Comparison of ENCODE assay signal across 15 mouse cellular contexts in genomic region chr1:58289863-58290469, GRCm38 (mm10). TPM values are rescaled to one million over a fixed set of nuclear protein-coding genes. Genes with fewer than 3 reads are reported as not detected.
DNase-seq lines count a peak whose midpoint lies in the region; ATAC-seq and TF ChIP-seq lines count a peak whose summit lies in the region.
"Had no signal": no experiment of that assay in that cellular context is flagged by ENCODE, and none has a peak within 500 bp of the region (broad histone marks: within the 10 kb centered on the region; RNA-seq: fewer than 3 reads in every experiment).

No protein-coding gene starts in this region.

- no peaks in the 10 kb centered on the region for H3K9me3 ChIP-seq in embryonic facial prominence, embryonic 14.5 days (ENCODE audit: control insufficient read depth, low read length)
- H3K9me3 ChIP-seq in embryonic facial prominence, embryonic 10.5 days: no peaks in the 10 kb centered on the region
- H3K9me3 ChIP-seq in heart, embryonic 16.5 days (replicated peaks; ENCODE audit: control insufficient read depth, low read length): no peaks in the 10 kb centered on the region
- peaks cover 8% of the 10 kb centered on the region for H3K9me3 ChIP-seq in megakaryocyte, embryonic 14.5 days
- no peaks in the 10 kb centered on the region for H3K9me3 ChIP-seq in hindbrain, embryonic 13.5 days
- H3K9me3 ChIP-seq: hindbrain, embryonic 12.5 days; lung, embryonic 15.5 days; midbrain, embryonic 10.5 days had no signal

- H3K4me1 ChIP-seq in embryonic facial prominence, embryonic 14.5 days (ENCODE audit: control insufficient read depth, insufficient read depth, low read length): peaks cover 18% of the 10 kb centered on the region
- H3K4me1 ChIP-seq in embryonic facial prominence, embryonic 10.5 days: peaks cover 16% of the 10 kb centered on the region; the same call in 1 of the 2 replicates
- H3K4me1 ChIP-seq in heart, embryonic 16.5 days (ENCODE audit: control insufficient read depth, insufficient read depth, low read length): no peaks in the 10 kb centered on the region; the same call in 1 of the 2 replicates
- no peaks in the 10 kb centered on the region for H3K4me1 ChIP-seq in megakaryocyte, embryonic 14.5 days
- H3K4me1 ChIP-seq in hindbrain, embryonic 13.5 days (replicated peaks): no peaks in the 10 kb centered on the region; the same call in 1 of the 2 replicates
- H3K4me1 ChIP-seq: hindbrain, embryonic 12.5 days had no signal

- H3K27ac ChIP-seq in embryonic facial prominence, embryonic 14.5 days (replicated peaks; ENCODE audit: low read depth, low read length): no peak overlapping the region
- no peak overlapping the region for H3K27ac ChIP-seq in embryonic facial prominence, embryonic 10.5 days (replicated peaks)
- H3K27ac ChIP-seq in heart, embryonic 16.5 days (ENCODE audit: low read length): no peak overlapping the region
- H3K27ac ChIP-seq in hindbrain, embryonic 13.5 days: no peak overlapping the region
- H3K27ac ChIP-seq: hindbrain, embryonic 12.5 days; lung, embryonic 15.5 days; midbrain, embryonic 10.5 days had no signal

- no peak overlapping the region for H3ac ChIP-seq in myocyte (ENCODE audit: control insufficient read depth, insufficient read length)

- H3K4me2 ChIP-seq in embryonic facial prominence, embryonic 14.5 days (ENCODE audit: low read depth, low read length): no peak overlapping the region
- peak overlapping the region; percentile 22; the same call in 1 of the 2 replicates for H3K4me2 ChIP-seq in heart, embryonic 16.5 days (ENCODE audit: low read depth, low read length)
- H3K4me2 ChIP-seq in myocyte (ENCODE audit: low read depth): peak overlapping the region; percentile 55
- H3K4me2 ChIP-seq in hindbrain, embryonic 13.5 days: no peak overlapping the region
- H3K4me2 ChIP-seq: hindbrain, embryonic 12.5 days; lung, embryonic 15.5 days had no signal

- H3K36me3 ChIP-seq in embryonic facial prominence, embryonic 14.5 days (ENCODE audit: control insufficient read depth, insufficient read depth, low read length): no peaks in the 10 kb centered on the region
- no peaks in the 10 kb centered on the region for H3K36me3 ChIP-seq in embryonic facial prominence, embryonic 10.5 days (replicated peaks)
- no peaks in the 10 kb centered on the region for H3K36me3 ChIP-seq in heart, embryonic 16.5 days (ENCODE audit: control insufficient read depth, insufficient read depth)
- H3K36me3 ChIP-seq in megakaryocyte, embryonic 14.5 days (replicated peaks; ENCODE audit: low read length): no peaks in the 10 kb centered on the region
- H3K36me3 ChIP-seq in myocyte (ENCODE audit: control insufficient read depth, insufficient read depth): no peaks in the 10 kb centered on the region
- H3K36me3 ChIP-seq in hindbrain, embryonic 13.5 days: no peaks in the 10 kb centered on the region
- H3K36me3 ChIP-seq: hindbrain, embryonic 12.5 days; lung, embryonic 15.5 days; midbrain, embryonic 10.5 days had no signal

- H3K79me2 ChIP-seq in myocyte (ENCODE audit: control insufficient read depth, insufficient read depth): no peaks in the 10 kb centered on the region

- TF ChIP-seq POLR2A in myocyte (IDR thresholded peaks at IDR 0.05; ENCODE audit: insufficient read length, low read depth): no peak

- ATAC-seq in embryonic facial prominence, embryonic 14.5 days (ENCODE audit: low read depth): no peak
- no peak for ATAC-seq in heart, embryonic 16.5 days (replicated peaks; ENCODE audit: extremely low read depth, insufficient read depth, low FRiP score)
- ATAC-seq in megakaryocyte, adult 5-6 weeks (ENCODE audit: poor library complexity, severe bottlenecking): no peak
- no peak for ATAC-seq in hindbrain, embryonic 13.5 days (ENCODE audit: low FRiP score)

- intact Hi-C loops in heart, postnatal 25 days (cut with DNase I): loop anchor here (10.0 kb wide), 2 partner anchors 325 to 865 kb away; no protein-coding TSS in a partner anchor

- H3K4me3 ChIP-seq in embryonic facial prominence, embryonic 14.5 days (ENCODE audit: low read depth, low read length): no peak overlapping the region
- H3K4me3 ChIP-seq in embryonic facial prominence, embryonic 10.5 days: no peak overlapping the region
- H3K4me3 ChIP-seq in heart, embryonic 16.5 days (ENCODE audit: low read length): peak overlapping the region; percentile 1; the same call in 1 of the 2 replicates
- peak overlapping the region; percentile 58 for H3K4me3 ChIP-seq in megakaryocyte, embryonic 14.5 days (replicated peaks)
- no peak overlapping the region for H3K4me3 ChIP-seq in myocyte
- H3K4me3 ChIP-seq in hindbrain, embryonic 13.5 days: no peak overlapping the region
- H3K4me3 ChIP-seq: hindbrain, embryonic 12.5 days; lung, embryonic 15.5 days; midbrain, embryonic 10.5 days had no signal

- peak; percentile 36 for DNase-seq in embryonic facial prominence, embryonic 14.5 days (ENCODE audit: low spot score)
- DNase-seq in embryonic facial prominence, embryonic 10.5 days (ENCODE audit: low spot score): no peak
- no peak for DNase-seq in heart, postnatal 25 days (ENCODE audit: low spot score)
- DNase-seq: adrenal gland, postnatal 36 days; cerebellum, adult 2 months; kidney, adult 18-20 months; kidney, postnatal 36 days had no signal

- 41% methylated on average over 16 of the region's 16 CpGs for WGBS in embryonic facial prominence, embryonic 14.5 days
- WGBS in embryonic facial prominence, embryonic 10.5 days: 45% methylated on average over 16 of the region's 16 CpGs
- 31% methylated on average over 16 of the region's 16 CpGs for WGBS in heart, embryonic 16.5 days
- 25% methylated on average over 16 of the region's 16 CpGs for WGBS in hindbrain, embryonic 13.5 days

- H3K27me3 ChIP-seq in embryonic facial prominence, embryonic 14.5 days (replicated peaks; ENCODE audit: control insufficient read depth, insufficient read depth, low read length): no peaks in the 10 kb centered on the region
- H3K27me3 ChIP-seq in embryonic facial prominence, embryonic 10.5 days (replicated peaks; ENCODE audit: low read depth, poor library complexity, severe bottlenecking): no peaks in the 10 kb centered on the region
- no peaks in the 10 kb centered on the region for H3K27me3 ChIP-seq in heart, embryonic 16.5 days (ENCODE audit: control insufficient read depth, insufficient read depth, low read length)
- H3K27me3 ChIP-seq in megakaryocyte, embryonic 14.5 days (replicated peaks): peaks cover 31% of the 10 kb centered on the region
- H3K27me3 ChIP-seq in myocyte (ENCODE audit: control insufficient read depth, insufficient read depth, insufficient read length): no peaks in the 10 kb centered on the region
- H3K27me3 ChIP-seq in hindbrain, embryonic 13.5 days: no peaks in the 10 kb centered on the region
- H3K27me3 ChIP-seq: hindbrain, embryonic 12.5 days; lung, embryonic 15.5 days had no signal

- H3K9ac ChIP-seq in embryonic facial prominence, embryonic 14.5 days (ENCODE audit: low read depth, low read length): no peak overlapping the region
- no peak overlapping the region for H3K9ac ChIP-seq in heart, embryonic 16.5 days (ENCODE audit: low read length)
- no peak overlapping the region for H3K9ac ChIP-seq in hindbrain, embryonic 13.5 days
- H3K9ac ChIP-seq: hindbrain, embryonic 12.5 days; lung, embryonic 15.5 days had no signal

TF ChIP-seq in myocyte, 11 proteins besides CTCF, POLR2A, EP300 and RAD21:
- no peak for TF ChIP-seq MAX (IDR thresholded peaks at IDR 0.05; ENCODE audit: low read depth)
- TF ChIP-seq TCF3 (IDR thresholded peaks at IDR 0.05; ENCODE audit: insufficient read length, low read depth): no peak
- TF ChIP-seq MYOG (IDR thresholded peaks at IDR 0.05; ENCODE audit: control insufficient read depth in 1 of 3, insufficient read depth in 1 of 3, insufficient read length in 2 of 3, low read depth in 2 of 3): no peak
- TF ChIP-seq E2F4 (IDR thresholded peaks at IDR 0.05; ENCODE audit: insufficient read depth): no peak
- TF ChIP-seq REST (IDR thresholded peaks at IDR 0.05; ENCODE audit: insufficient read depth, insufficient read length): no peak
- TF ChIP-seq CEBPB (IDR thresholded peaks at IDR 0.05; ENCODE audit: insufficient read depth, poor library complexity, severe bottlenecking): no peak
- no peak for TF ChIP-seq MYOD1 (IDR thresholded peaks at IDR 0.05; ENCODE audit: control insufficient read depth in 1 of 3, insufficient read length in 2 of 3, low read depth in 2 of 3)
- TF ChIP-seq SRF (IDR thresholded peaks at IDR 0.05; ENCODE audit: control insufficient read depth, insufficient read length, low read depth): no peak
- no peak for TF ChIP-seq USF1 (IDR thresholded peaks at IDR 0.05; ENCODE audit: low read depth)
- no peak for TF ChIP-seq POLR2AphosphoS2 (IDR thresholded peaks at IDR 0.05; ENCODE audit: insufficient read length, low read depth)
- no peak for TF ChIP-seq TCF12 (IDR thresholded peaks at IDR 0.05; ENCODE audit: insufficient read depth, poor library complexity, severe bottlenecking)

RNA-seq across cellular contexts. Expression of gene Aox2, which starts 11.8 kb away (rescaled TPM):
- polyA plus RNA-seq in embryonic facial prominence, embryonic 14.5 days (2014; fragmentation: Nextera tagmentation; extraction: Ambion mirVana): 1.2 and 1.4 TPM in 2 replicates
- polyA plus RNA-seq in embryonic facial prominence, embryonic 10.5 days (2016; fragmentation: Nextera tagmentation; extraction: Ambion mirVana): 0.03 and 0.04 TPM in 2 replicates
- polyA plus RNA-seq in heart, embryonic 16.5 days (2015; fragmentation: Nextera tagmentation; extraction: Ambion mirVana): 0.05 TPM in 1 of 2 replicates, not detected in the other
- total RNA-seq in heart, postnatal 25 days (2021): not detected
- 0.04 TPM in 1 of 2 replicates, not detected in the other for polyA plus RNA-seq in megakaryocyte, embryonic 14.5 days (2012; ENCODE audit: insufficient read depth, low replicate concordance)
- total RNA-seq in megakaryocyte, adult 5-6 weeks (2015): 0.04 and 0.46 TPM in 2 replicates
- total RNA-seq in megakaryocyte, adult 5-6 weeks (2017): 0.12 and 0.62 TPM in 2 replicates
- polyA plus RNA-seq in myocyte (2012; fragmentation: generic; extraction: Trizol): not detected
- 0.05 TPM in 2 replicates for polyA plus RNA-seq in hindbrain, embryonic 13.5 days (2015; fragmentation: Nextera tagmentation; extraction: Ambion mirVana)
- polyA plus RNA-seq: midbrain, embryonic 10.5 days had no signal

Comparison
In these comparisons a context has a peak if more than half of its experiments do, and no peak if none do; other contexts are left out.
1. H3K4me2 ChIP-seq: peak in heart, embryonic 16.5 days (single experiment) and myocyte (single experiment); none in embryonic facial prominence, embryonic 14.5 days (single experiment) and hindbrain, embryonic 13.5 days (single experiment).
2. H3K4me3 ChIP-seq: peak in heart, embryonic 16.5 days (single experiment) and megakaryocyte, embryonic 14.5 days (single experiment); none in embryonic facial prominence, embryonic 14.5 days (single experiment), embryonic facial prominence, embryonic 10.5 days (single experiment), myocyte (single experiment) and hindbrain, embryonic 13.5 days (single experiment).